Mouse (Mus musculus) midbrain, embryonic 13.5 days (tissue): ENCODE measurements around the gene Olfr1507. TPM values are rescaled to one million over a fixed set of nuclear protein-coding genes. Genes with fewer than 3 reads are reported as not detected.

Experiments
- ATAC-seq: fragments of 200-750 bp; cut with Nextera tagmentation; 2 replicates; pipeline ENCODE4 v1.8.0; 2017; ENCODE audit warnings: mild to moderate bottlenecking, moderate TSS enrichment, moderate library complexity
- H3K27ac ChIP-seq: fragments of 300-500 bp; sonication (generic); 2 replicates; pipeline ENCODE4 v1.5.1; 2015; ENCODE audit warnings: inconsistent platforms, mild to moderate bottlenecking, moderate library complexity
- H3K27me3 ChIP-seq: fragments of 300-500 bp; sonication (generic); 2 replicates; pipeline ENCODE4 v1.6.1; 2015; ENCODE audit warnings: mild to moderate bottlenecking, inconsistent platforms
- H3K36me3 ChIP-seq: fragments of 300-500 bp; sonication (generic); 2 replicates; pipeline ENCODE4 v1.6.1; 2015; ENCODE audit warnings: mild to moderate bottlenecking, inconsistent platforms
- H3K4me1 ChIP-seq: fragments of 300-500 bp; sonication (generic); replicated peaks from 2 replicates; pipeline ENCODE4 v1.6.1; 2015; ENCODE audit warnings: inconsistent platforms
- H3K4me2 ChIP-seq: fragments of 300-500 bp; sonication (generic); replicated peaks from 2 replicates; pipeline ENCODE4 v1.6.1; 2015; ENCODE audit warnings: moderate library complexity, mild to moderate bottlenecking, inconsistent platforms
- H3K4me3 ChIP-seq: fragments of 300-500 bp; sonication (generic); replicated peaks from 2 replicates; pipeline ENCODE4 v1.5.1; 2015; ENCODE audit warnings: mild to moderate bottlenecking, inconsistent platforms
- H3K9ac ChIP-seq: fragments of 300-500 bp; sonication (generic); replicated peaks from 2 replicates; pipeline ENCODE4 v1.6.1; 2015; ENCODE audit warnings: mild to moderate bottlenecking, inconsistent platforms
- H3K9me3 ChIP-seq: fragments of 300-500 bp; sonication (generic); 2 replicates; pipeline ENCODE4 v1.6.1; 2016; ENCODE audit warnings: mild to moderate bottlenecking, inconsistent platforms
- WGBS: fragments of 180-500 bp; shearing (Covaris S2); methylation state at CpG from one replicate; pipeline ENCODE4 v1.1.7; 2015; 5-methylcytosine and 5-hydroxymethylcytosine counted together
- polyA plus RNA-seq: library from polyadenylated mRNA; unstranded; fragments of >200 nt; fragmentation: Nextera tagmentation; extraction: Ambion mirVana; gene quantifications from 2 replicates; pipeline ENCODE4 v1.2.1, GENCODE M21; 2015

Olfr1507 gene
- polyA plus RNA-seq: not detected in 2 replicates

- H3K36me3 ChIP-seq: no peaks in the 10 kb centered on the region
- no peak within 1 kb of the TSS for H3K4me3 ChIP-seq
- H3K4me1 ChIP-seq: no peaks in the 10 kb centered on the region
- no peaks in the 10 kb centered on the region for H3K9me3 ChIP-seq
- H3K27me3 ChIP-seq: no peaks in the 10 kb centered on the region
- H3K27ac ChIP-seq: no peak within 1 kb of the TSS
- ATAC-seq: no peak
- H3K9ac ChIP-seq: no peak within 1 kb of the TSS
- 90% methylated on average over 4 of the region's 4 CpGs for WGBS
- H3K4me2 ChIP-seq: no peak within 1 kb of the TSS
Observed at GRCm38 (mm10) chr14:52495516-52495915, at the start of gene Olfr1507. TSS of gene Olfr1507 (minus strand) at chr14:52495749.

GRCm38 (mm10) chr14:52533336-52533735, 37.8 kb upstream of the Olfr1507 start:
- 89% methylated on average over 1 of the region's 1 CpGs for WGBS
- H3K27me3 ChIP-seq: no peaks in the 10 kb centered on the region
- H3K9me3 ChIP-seq: peaks cover 4% of the 10 kb centered on the region; the same call in 1 of the 2 replicates
- no peak overlapping the region for H3K9ac ChIP-seq
- no peak overlapping the region for H3K27ac ChIP-seq
- H3K4me1 ChIP-seq: no peaks in the 10 kb centered on the region
- no peak overlapping the region for H3K4me2 ChIP-seq
- ATAC-seq: no peak
- no peak overlapping the region for H3K4me3 ChIP-seq
- H3K36me3 ChIP-seq: no peaks in the 10 kb centered on the region

- no peak overlapping the region for H3K9ac ChIP-seq
- WGBS: 82% methylated on average over 1 of the region's 1 CpGs
- H3K36me3 ChIP-seq: no peaks in the 10 kb centered on the region
- no peak overlapping the region for H3K4me2 ChIP-seq
- H3K9me3 ChIP-seq: peaks cover 4% of the 10 kb centered on the region; the same call in 1 of the 2 replicates
- no peak overlapping the region for H3K4me3 ChIP-seq
- no peaks in the 10 kb centered on the region for H3K4me1 ChIP-seq
- ATAC-seq: no peak
- no peaks in the 10 kb centered on the region for H3K27me3 ChIP-seq
- no peak overlapping the region for H3K27ac ChIP-seq
Observed at GRCm38 (mm10) chr14:52524952-52525351, 29.4 kb upstream of the Olfr1507 start.

- Histone ChIP-seq H3K9me3 (no peaks in the 10 kb centered on the region), H3K36me3 (no peaks in the 10 kb centered on the region), H3K4me2 (no peak within 1 kb of the TSS), H3K9ac (no peak within 1 kb of the TSS), H3K4me3 (no peak within 1 kb of the TSS), H3K27ac (no peak within 1 kb of the TSS), H3K27me3 (no peaks in the 10 kb centered on the region), H3K4me1 (no peaks in the 10 kb centered on the region)
- WGBS: 71% methylated on average over 2 of the region's 2 CpGs
- ATAC-seq: no peak
Observed at GRCm38 (mm10) chr14:52467395-52467794, 28.2 kb downstream of the Olfr1507 start, which contains the start of gene Olfr1508. TSS of gene Olfr1508 (minus strand) at chr14:52467495.

GRCm38 (mm10) chr14:52465738-52466137, 29.8 kb downstream of the Olfr1507 start:
- H3K4me1 ChIP-seq: no peaks in the 10 kb centered on the region
- H3K36me3 ChIP-seq: no peaks in the 10 kb centered on the region
- no peak overlapping the region for H3K4me3 ChIP-seq
- no peak for ATAC-seq
- H3K9ac ChIP-seq: no peak overlapping the region
- H3K9me3 ChIP-seq: no peaks in the 10 kb centered on the region
- H3K4me2 ChIP-seq: no peak overlapping the region
- WGBS: 89% methylated on average over 1 of the region's 1 CpGs
- no peak overlapping the region for H3K27ac ChIP-seq
- H3K27me3 ChIP-seq: no peaks in the 10 kb centered on the region

- 0 out of 2 replicates have a peak, but pooled peaks cover 1% of the 10 kb centered on the region for H3K9me3 ChIP-seq
- no peak overlapping the region for H3K4me2 ChIP-seq
- no peak for ATAC-seq
- no peaks in the 10 kb centered on the region for H3K4me1 ChIP-seq
- H3K4me3 ChIP-seq: no peak overlapping the region
- H3K9ac ChIP-seq: no peak overlapping the region
- no peak overlapping the region for H3K27ac ChIP-seq
- H3K36me3 ChIP-seq: no peaks in the 10 kb centered on the region
- no peaks in the 10 kb centered on the region for H3K27me3 ChIP-seq
Observed at GRCm38 (mm10) chr14:52461928-52462327, 33.6 kb downstream of the Olfr1507 start.

- Histone ChIP-seq H3K4me2 (no peak overlapping the region), H3K4me3 (no peak overlapping the region), H3K9me3 (no peaks in the 10 kb centered on the region; the same call in 1 of the 2 replicates), H3K27me3 (no peaks in the 10 kb centered on the region), H3K27ac (no peak overlapping the region), H3K4me1 (no peaks in the 10 kb centered on the region), H3K9ac (no peak overlapping the region), H3K36me3 (no peaks in the 10 kb centered on the region)
- WGBS: 91% methylated on average over 8 of the region's 8 CpGs
- no peak for ATAC-seq
Observed at GRCm38 (mm10) chr14:52451138-52451537, 44.4 kb downstream of the Olfr1507 start.

GRCm38 (mm10) chr14:52442690-52443089, 52.9 kb downstream of the Olfr1507 start, which contains the start of gene Olfr1509:
TSS of gene Olfr1509 (plus strand) at chr14:52442990.
- no peak within 1 kb of the TSS for H3K4me3 ChIP-seq
- no peak within 1 kb of the TSS for H3K9ac ChIP-seq

More at GRCm38 (mm10) chr14:52442690-52443089, 52.9 kb downstream of the Olfr1507 start, which contains the start of gene Olfr1509:
- ATAC-seq: no peak
- no peak within 1 kb of the TSS for H3K27ac ChIP-seq
- H3K27me3 ChIP-seq: no peaks in the 10 kb centered on the region
- H3K36me3 ChIP-seq: no peaks in the 10 kb centered on the region
- H3K4me1 ChIP-seq: no peaks in the 10 kb centered on the region
- H3K9me3 ChIP-seq: no peaks in the 10 kb centered on the region
- H3K4me2 ChIP-seq: no peak within 1 kb of the TSS

Other genes starting within 250 kb of the Olfr1507 start
- gene Chd8, start 238.0 kb downstream of the Olfr1507 start, polyA plus RNA-seq: 46.5 and 50.4 TPM in 2 replicates
- 55.5 and 60.8 TPM in 2 replicates for gene Tox4, start 216.6 kb downstream of the Olfr1507 start, polyA plus RNA-seq
- 60.6 and 63.4 TPM in 2 replicates for gene Rab2b, start 216.2 kb downstream of the Olfr1507 start, polyA plus RNA-seq
- 50.4 and 57.8 TPM in 2 replicates for gene Mettl3, start 190.6 kb downstream of the Olfr1507 start, polyA plus RNA-seq
- 56.6 and 56.9 TPM in 2 replicates for gene Sall2, start 167.0 kb downstream of the Olfr1507 start, polyA plus RNA-seq
- gene Olfr1513, start 139.3 kb downstream of the Olfr1507 start, polyA plus RNA-seq: not detected in 2 replicates
- gene Olfr1512, start 116.6 kb downstream of the Olfr1507 start, polyA plus RNA-seq: not detected in 2 replicates
- not detected in 2 replicates for gene Olfr1511, start 98.4 kb downstream of the Olfr1507 start, polyA plus RNA-seq
- not detected in 2 replicates for gene Olfr1510, start 81.4 kb downstream of the Olfr1507 start, polyA plus RNA-seq
- not detected in 2 replicates for gene Olfr1509, start 52.8 kb downstream of the Olfr1507 start, polyA plus RNA-seq
- not detected in 2 replicates for gene Olfr1508, start 28.3 kb downstream of the Olfr1507 start, polyA plus RNA-seq